Mouse (Mus musculus): ENCODE results near the gene Rpia. TPM values are rescaled to one million over a fixed set of nuclear protein-coding genes. Genes with fewer than 3 reads are reported as not detected.
A peak's percentile ranks its signal among the peaks of the same experiment; 100 is the strongest.

Gene Rpia
- polyA plus RNA-seq, 1 experiment from 2014 or later: 13.7 TPM

DNA sequence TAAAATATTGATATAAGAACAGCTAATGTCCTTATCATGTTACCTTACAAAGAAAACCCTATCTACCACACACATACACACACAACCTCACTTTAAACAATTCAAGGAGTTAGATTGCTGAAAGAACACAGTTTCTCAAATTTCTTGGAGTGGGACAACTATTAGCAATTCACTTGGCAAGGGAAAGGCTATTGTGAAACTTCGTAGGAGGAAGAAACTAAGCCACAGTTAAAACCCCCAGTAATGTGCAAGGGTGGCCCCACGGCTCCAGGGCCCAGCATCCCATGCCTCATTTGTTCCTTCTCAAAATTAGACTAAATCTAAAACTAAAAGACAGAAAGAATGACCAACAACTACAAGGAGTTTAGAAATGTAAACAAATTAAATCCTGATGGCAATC, 4.5 kb downstream of the Rpia start:
- TF ChIP-seq CTCF (IDR thresholded peaks at IDR 0.05): no peak
- ChIA-PET CTCF (interaction anchor here (1.5 to 3.1 kb wide), 3 partner anchors 10 to 19 kb away, joined by 4 to 16 read pairs (median 9); no protein-coding TSS in a partner anchor), POLR2A (interaction anchor here (1.0 kb wide), 1 partner anchor 10 kb away, joined by 3 read pairs; no protein-coding TSS in a partner anchor)
- in situ Hi-C loops (cut with MboI; ENCODE audit: low pct_unique_long_range_greater_than_20kb): no loop called here
- no peak for ATAC-seq
- DNase-seq (ENCODE audit: low read depth, low spot score): no peak
- no peaks in the 10 kb centered on the region for H3K27me3 ChIP-seq

GRCm38 (mm10) chr6:70785852-70786251, 6.2 kb downstream of the Rpia start:
- DNase-seq (ENCODE audit: low read depth, low spot score): no peak
- TF ChIP-seq CTCF (IDR thresholded peaks at IDR 0.05): no peak
- in situ Hi-C loops (cut with MboI; ENCODE audit: low pct_unique_long_range_greater_than_20kb): no loop called here
- no peak for ATAC-seq
- ChIA-PET POLR2A (no interaction called here), CTCF (interaction anchor here (0.7 to 3.1 kb wide), 6 partner anchors 8 to 26 kb away, joined by 3 to 16 read pairs (median 4); no protein-coding TSS in a partner anchor)
- no peaks in the 10 kb centered on the region for H3K27me3 ChIP-seq

GRCm38 (mm10) chr6:70784811-70785210, 7.2 kb downstream of the Rpia start:
- in situ Hi-C loops (cut with MboI; ENCODE audit: low pct_unique_long_range_greater_than_20kb): no loop called here
- ATAC-seq (no peak), DNase-seq (ENCODE audit: low read depth, low spot score) (no peak)
- no peak for TF ChIP-seq CTCF (IDR thresholded peaks at IDR 0.05)
- ChIA-PET POLR2A (no interaction called here), CTCF (interaction anchor here (2.2 to 3.1 kb wide), 2 partner anchors 16 to 27 kb away, joined by 5 to 16 read pairs; no protein-coding TSS in a partner anchor)
- no peaks in the 10 kb centered on the region for H3K27me3 ChIP-seq

DNA sequence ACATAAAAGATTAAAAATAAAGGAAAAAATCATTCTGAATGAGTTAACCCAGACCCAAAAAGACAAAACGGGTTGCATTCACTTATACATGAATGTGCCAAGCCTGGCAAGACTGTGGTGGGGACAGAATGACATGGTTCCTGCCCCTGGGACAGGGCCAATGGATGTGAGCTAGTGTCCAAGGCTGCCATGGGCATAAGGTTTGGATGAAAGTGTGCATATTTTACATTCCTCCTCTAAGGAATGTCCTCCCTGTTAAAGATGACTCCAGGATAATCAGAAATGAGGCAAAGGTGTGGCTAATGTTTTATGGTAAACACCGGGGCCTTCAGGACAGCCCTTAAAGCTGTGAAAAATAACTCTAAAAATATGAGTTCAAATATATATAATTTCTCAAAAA, 10.7 kb downstream of the Rpia start:
- no peak for DNase-seq (ENCODE audit: low read depth, low spot score)
- ChIA-PET POLR2A (interaction anchor here (0.7 to 1.1 kb wide), 2 partner anchors 12 to 587 kb away, joined by 3 to 4 read pairs; no protein-coding TSS in a partner anchor), CTCF (interaction anchor here (1.3 to 5.0 kb wide), 2 partner anchors 13 to 17 kb away, joined by 5 to 27 read pairs; no protein-coding TSS in a partner anchor)
- no peaks in the 10 kb centered on the region for H3K27me3 ChIP-seq
- peak; percentile 66 for ATAC-seq
- TF ChIP-seq CTCF (IDR thresholded peaks at IDR 0.05): no peak
- in situ Hi-C loops (cut with MboI; ENCODE audit: low pct_unique_long_range_greater_than_20kb): no loop called here

DNA sequence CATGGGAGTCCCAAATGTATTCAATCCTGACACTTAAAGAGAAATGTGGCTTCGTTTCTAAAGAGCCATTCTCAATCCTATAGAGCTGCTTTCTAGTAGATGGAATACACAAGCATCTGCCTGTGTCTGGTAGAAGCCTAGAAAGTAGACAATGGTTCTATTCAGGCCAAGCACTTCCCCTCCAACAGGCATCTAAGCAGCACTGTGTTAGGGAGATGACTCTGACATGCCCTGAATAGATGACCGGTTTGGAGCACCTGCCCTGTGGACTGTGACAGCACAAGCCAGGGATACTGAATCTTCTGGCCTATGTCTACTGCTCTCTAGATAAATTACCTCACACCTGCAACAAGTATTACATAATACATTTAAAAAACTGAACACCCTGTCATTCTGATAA, 17.7 kb downstream of the Rpia start:
- TF ChIP-seq CTCF (IDR thresholded peaks at IDR 0.05): no peak
- H3K27me3 ChIP-seq: no peaks in the 10 kb centered on the region
- ChIA-PET POLR2A (no interaction called here), CTCF (no interaction called here)
- no peak for ATAC-seq
- in situ Hi-C loops (cut with MboI; ENCODE audit: low pct_unique_long_range_greater_than_20kb): no loop called here
- DNase-seq (ENCODE audit: low read depth, low spot score): no peak

DNA sequence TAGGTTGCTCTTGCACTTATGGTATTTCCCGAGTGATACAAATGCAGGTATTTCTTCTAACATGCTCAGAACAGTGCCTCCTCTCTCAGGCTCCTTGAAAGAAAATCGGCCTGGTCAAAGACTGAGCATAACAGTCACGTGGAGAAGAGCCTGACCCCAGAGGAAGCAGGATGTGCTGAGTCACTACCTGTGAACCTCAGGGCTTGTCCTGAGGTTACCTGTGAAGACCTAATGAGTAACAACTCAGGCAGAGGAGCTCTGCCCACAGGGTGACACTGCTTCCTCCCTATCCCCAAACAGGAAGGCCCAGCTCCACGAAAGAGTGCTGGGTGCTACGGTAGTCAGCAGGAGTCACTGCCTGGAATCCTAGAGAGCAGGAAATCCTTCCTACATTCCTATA, 18.3 kb downstream of the Rpia start:
- no peaks in the 10 kb centered on the region for H3K27me3 ChIP-seq
- TF ChIP-seq CTCF (IDR thresholded peaks at IDR 0.05): no peak
- ChIA-PET CTCF (no interaction called here), POLR2A (no interaction called here)
- no peak for ATAC-seq
- DNase-seq (ENCODE audit: low read depth, low spot score): no peak
- in situ Hi-C loops (cut with MboI; ENCODE audit: low pct_unique_long_range_greater_than_20kb): no loop called here

- DNase-seq (ENCODE audit: low read depth, low spot score) (no peak), ATAC-seq (peak; percentile 92)
- in situ Hi-C loops (cut with MboI; ENCODE audit: low pct_unique_long_range_greater_than_20kb): loop anchor here (5.0 kb wide), 1 partner anchor 46 kb away; no protein-coding TSS in a partner anchor
- ChIA-PET POLR2A (interaction anchor here (0.7 kb wide), 1 partner anchor 12 kb away, joined by 4 read pairs; no protein-coding TSS in a partner anchor), CTCF (interaction anchor here (0.7 to 4.5 kb wide), 16 partner anchors 8 to 56 kb away, joined by 3 to 46 read pairs (median 6); partner anchors contain the start of gene Rpia)
- no peaks in the 10 kb centered on the region for H3K27me3 ChIP-seq
- TF ChIP-seq CTCF (IDR thresholded peaks at IDR 0.05): peak; percentile 98
Observed at GRCm38 (mm10) chr6:70768769-70769168, 23.3 kb downstream of the Rpia start.

DNA sequence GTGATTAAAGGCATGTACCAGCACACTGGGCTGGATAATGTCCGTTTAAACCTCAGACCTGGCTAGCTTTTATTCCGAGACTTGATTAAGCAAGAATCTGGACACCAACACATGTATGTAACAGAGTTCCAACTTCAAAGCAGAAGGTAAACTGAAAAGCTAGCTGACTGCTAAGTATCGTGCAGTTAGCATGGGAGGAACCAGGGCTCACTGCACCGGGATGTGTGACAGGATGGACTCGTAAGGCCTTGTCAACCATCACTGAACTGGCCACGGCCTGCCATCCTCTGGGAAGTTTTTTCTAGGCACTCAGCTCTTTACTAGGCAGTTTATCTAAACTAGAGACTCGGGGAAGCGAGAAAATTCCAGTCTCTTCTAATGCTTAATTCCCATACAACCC, 27.0 kb downstream of the Rpia start:
- ChIA-PET CTCF (interaction anchor here (1.2 to 1.8 kb wide), 3 partner anchors 12 to 15 kb away, joined by 4 read pairs; no protein-coding TSS in a partner anchor), POLR2A (no interaction called here)
- no peak for TF ChIP-seq CTCF (IDR thresholded peaks at IDR 0.05)
- in situ Hi-C loops (cut with MboI; ENCODE audit: low pct_unique_long_range_greater_than_20kb): loop anchor here (5.0 kb wide), 1 partner anchor 43 kb away; no protein-coding TSS in a partner anchor
- no peaks in the 10 kb centered on the region for H3K27me3 ChIP-seq
- DNase-seq (ENCODE audit: low read depth, low spot score): no peak
- no peak for ATAC-seq

DNA sequence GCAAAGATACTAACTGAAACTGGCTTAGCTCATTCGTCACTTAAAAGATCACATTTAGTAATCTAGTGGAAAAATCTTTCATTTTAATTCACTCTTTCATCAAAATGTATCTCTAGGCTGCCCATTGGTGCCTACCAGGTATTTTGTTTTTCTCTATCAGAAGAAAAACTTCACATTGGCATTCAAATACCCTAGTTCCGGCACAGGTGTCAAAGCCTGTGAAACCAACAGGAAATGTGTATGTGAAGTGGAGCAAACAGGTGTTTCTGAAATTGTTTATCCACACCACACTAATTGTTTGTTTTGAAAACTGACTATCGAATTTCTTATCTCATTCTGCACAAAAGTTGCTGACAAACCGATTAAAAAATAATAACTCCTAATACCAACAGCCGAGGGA, 27.5 kb downstream of the Rpia start:
- CTCF ChIA-PET: interaction anchor here (1.2 to 4.9 kb wide), 4 partner anchors 12 to 50 kb away, joined by 4 to 24 read pairs (median 4); no protein-coding TSS in a partner anchor
- no peak for ATAC-seq
- POLR2A ChIA-PET: no interaction called here
- no peaks in the 10 kb centered on the region for H3K27me3 ChIP-seq
- no peak for DNase-seq (ENCODE audit: low read depth, low spot score)
- TF ChIP-seq CTCF (IDR thresholded peaks at IDR 0.05): no peak
- in situ Hi-C loops (cut with MboI; ENCODE audit: low pct_unique_long_range_greater_than_20kb): no loop called here

GRCm38 (mm10) chr6:70763881-70764280, 28.2 kb downstream of the Rpia start:
- CTCF ChIA-PET: interaction anchor here (1.2 to 4.9 kb wide), 4 partner anchors 11 to 50 kb away, joined by 4 to 24 read pairs (median 4); no protein-coding TSS in a partner anchor
- DNase-seq (ENCODE audit: low read depth, low spot score) (no peak), ATAC-seq (no peak)
- in situ Hi-C loops (cut with MboI; ENCODE audit: low pct_unique_long_range_greater_than_20kb): no loop called here
- POLR2A ChIA-PET: interaction anchor here (0.6 kb wide), 1 partner anchor 23 kb away, joined by 3 read pairs; no protein-coding TSS in a partner anchor
- no peaks in the 10 kb centered on the region for H3K27me3 ChIP-seq
- no peak for TF ChIP-seq CTCF (IDR thresholded peaks at IDR 0.05)

GRCm38 (mm10) chr6:70762659-70763058, 29.4 kb downstream of the Rpia start:
- ATAC-seq: no peak
- CTCF ChIA-PET: interaction anchor here (4.9 kb wide), 1 partner anchor 48 kb away, joined by 24 read pairs; no protein-coding TSS in a partner anchor
- no peak for TF ChIP-seq CTCF (IDR thresholded peaks at IDR 0.05)
- in situ Hi-C loops (cut with MboI; ENCODE audit: low pct_unique_long_range_greater_than_20kb): no loop called here
- POLR2A ChIA-PET: no interaction called here
- DNase-seq (ENCODE audit: low read depth, low spot score): no peak
- H3K27me3 ChIP-seq: no peaks in the 10 kb centered on the region
